Mouse (Mus musculus): Measurements from ENCODE around the gene Mcrip2.

DNA sequence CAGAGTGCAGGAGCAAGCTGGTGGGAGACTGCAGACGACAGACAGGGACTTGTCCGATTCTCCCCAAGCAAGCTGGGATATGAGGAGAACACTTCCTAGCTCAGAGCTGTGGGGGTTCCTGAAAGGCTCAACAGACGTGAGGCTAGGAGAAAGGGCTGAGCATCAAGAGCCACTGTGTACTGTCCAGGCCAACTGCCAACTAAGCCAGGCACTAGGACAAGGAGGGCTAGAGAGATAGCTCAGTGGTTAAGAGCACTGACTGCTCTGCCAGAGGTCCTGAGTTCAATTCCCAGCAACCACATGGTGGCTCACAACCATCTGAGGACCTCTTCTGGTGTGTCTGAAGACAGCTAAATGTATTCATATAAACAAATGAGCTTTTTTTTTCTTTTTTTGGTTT is 26.1 kb downstream of the Mcrip2 start:
- TF ChIP-seq CTCF (IDR thresholded peaks at IDR 0.05; ENCODE audit: borderline replicate concordance, control insufficient read depth, extremely low read depth, insufficient read depth, low read length, poor library complexity) (no peak), POLR2A (IDR thresholded peaks at IDR 0.05; ENCODE audit: control insufficient read depth, extremely low read depth, insufficient read depth, low read length, poor library complexity) (no peak)
